Mouse (Mus musculus): ENCODE measurements at regions not wholly inside any gene's neighbourhood (a gene's known extent, or its start where the extent isn't known, plus 50 kb on each side); places are given as distances from the start of the nearest gene placed in this dataset.

DNA sequence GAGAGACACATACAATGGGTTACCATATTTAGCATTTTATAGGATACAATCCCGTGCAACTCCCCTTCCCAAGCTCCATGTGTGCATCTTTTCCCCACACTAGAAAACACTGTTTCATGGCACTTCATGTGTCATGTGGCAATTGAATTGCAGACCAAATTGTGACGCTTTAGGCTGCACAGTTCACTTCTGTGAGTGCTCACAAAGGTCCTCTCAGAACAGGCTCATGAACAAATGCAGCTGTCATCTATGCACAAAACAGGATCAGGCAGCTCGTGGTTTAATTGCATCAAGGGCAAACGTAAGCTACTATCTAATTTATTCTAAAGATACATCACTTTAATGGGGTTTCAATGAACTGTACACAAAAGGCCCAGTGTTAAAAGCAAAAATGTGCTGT lies 258.7 kb upstream of the Mgat4c start:
- H3K9me3 ChIP-seq (replicated peaks; ENCODE audit: control insufficient read depth, low read length, poor library complexity, severe bottlenecking), result no peaks in the 10 kb centered on the region
- no peak overlapping the region for H3K4me3 ChIP-seq (ENCODE audit: low read depth, low read length)
- H3K36me3 ChIP-seq (ENCODE audit: control insufficient read depth, insufficient read depth, low read length), result no peaks in the 10 kb centered on the region
- H3K27ac ChIP-seq (ENCODE audit: low read length), result no peak overlapping the region
- H3K4me1 ChIP-seq (ENCODE audit: control insufficient read depth, insufficient read depth, low read length), result no peaks in the 10 kb centered on the region
- no peak overlapping the region for H3K4me2 ChIP-seq (ENCODE audit: low read length)
- ATAC-seq, result no peak
- WGBS, result 53% methylated on average over 4 of the region's 4 CpGs
- H3K27me3 ChIP-seq (ENCODE audit: control insufficient read depth, insufficient read depth, low read depth, low read length), result no peaks in the 10 kb centered on the region
- H3K9ac ChIP-seq (ENCODE audit: low read depth, low read length), result no peak overlapping the region
